Mouse (Mus musculus) kidney, adult 18-20 months (tissue): ENCODE results near the gene Irs3.
A peak's percentile ranks its signal among the peaks of the same experiment; 100 is the strongest.

Source experiments
- DNase-seq: peaks from one replicate; pipeline ENCODE4 v3.0.0; 2021

Irs3 gene

GRCm38 (mm10) chr5:137654746-137655145 is 9.2 kb upstream of the Irs3 start:
- no peak for DNase-seq

GRCm38 (mm10) chr5:137653366-137653765 is 7.9 kb upstream of the Irs3 start:
- DNase-seq = no peak

GRCm38 (mm10) chr5:137652474-137652873 is 7.0 kb upstream of the Irs3 start:
- DNase-seq = peak; percentile 73

GRCm38 (mm10) chr5:137649669-137650571 is 4.4 kb upstream of the Irs3 start:
- DNase-seq = no peak

- DNase-seq = no peak
These were observed 3.7 kb upstream of the Irs3 start for GRCm38 (mm10) chr5:137649251-137649650.

- DNase-seq = no peak
These were observed 2.5 kb upstream of the Irs3 start for GRCm38 (mm10) chr5:137647827-137648601.

GRCm38 (mm10) chr5:137645091-137645651 is 343 bp downstream of the Irs3 start:
- peak; percentile 34 for DNase-seq

GRCm38 (mm10) chr5:137644484-137644883 is 1.0 kb downstream of the Irs3 start:
- no peak for DNase-seq

GRCm38 (mm10) chr5:137642886-137643285 is 2.6 kb downstream of the Irs3 start:
- no peak for DNase-seq

GRCm38 (mm10) chr5:137641054-137641453 is 4.5 kb downstream of the Irs3 start, which contains the start of gene Sap25:
Sap25 (plus strand) TSS chr5:137641334.
- DNase-seq = peak; percentile 31

- DNase-seq = no peak
These were observed 6.0 kb downstream of the Irs3 start for GRCm38 (mm10) chr5:137639472-137639871.

GRCm38 (mm10) chr5:137633397-137634084 is 12.0 kb downstream of the Irs3 start:
- DNase-seq = peak; percentile 48

GRCm38 (mm10) chr5:137631591-137631990 is 13.9 kb downstream of the Irs3 start:
- DNase-seq = no peak

GRCm38 (mm10) chr5:137631171-137631570 is 14.3 kb downstream of the Irs3 start:
- no peak for DNase-seq

GRCm38 (mm10) chr5:137630602-137631001 is 14.9 kb downstream of the Irs3 start:
- peak; percentile 65 for DNase-seq

GRCm38 (mm10) chr5:137629906-137630545 is 15.5 kb downstream of the Irs3 start:
- no peak for DNase-seq

GRCm38 (mm10) chr5:137629306-137629721 is 16.2 kb downstream of the Irs3 start:
- peak; percentile 82 for DNase-seq

GRCm38 (mm10) chr5:137628498-137629305 is 16.8 kb downstream of the Irs3 start, which contains the start of the genes Fbxo24, Lrch4 and Gm20605:
Fbxo24 (minus strand) TSS chr5:137629002.
Lrch4 (plus strand) TSS chr5:137629121.
Gm20605 (plus strand) TSS chr5:137629175.
- peak; percentile 98 for DNase-seq

GRCm38 (mm10) chr5:137627991-137628390 is 17.5 kb downstream of the Irs3 start:
- peak; percentile 51 for DNase-seq

- DNase-seq = no peak
These were observed 21.5 kb downstream of the Irs3 start for GRCm38 (mm10) chr5:137623937-137624530.

GRCm38 (mm10) chr5:137615347-137615746 is 30.2 kb downstream of the Irs3 start:
- no peak for DNase-seq
